Mouse (Mus musculus): ENCODE results near the gene Plcb3.

Plcb3 gene

GRCm38 (mm10) chr19:6975537-6976521 is at the start of gene Plcb3:
Plcb3 (minus strand) TSS chr19:6976470.
- WGBS: 3% methylated on average over 16 of the region's 16 CpGs

GRCm38 (mm10) chr19:7020224-7020641 is 44.0 kb upstream of the Plcb3 start:
- WGBS: 45% methylated on average over 3 of the region's 3 CpGs

- WGBS: 75% methylated on average over 5 of the region's 5 CpGs
Measured at GRCm38 (mm10) chr19:7019191-7019590, 42.9 kb upstream of the Plcb3 start, which contains the start of gene Fermt3. Fermt3 (minus strand) TSS chr19:7019469.

GRCm38 (mm10) chr19:7018546-7018945 is 42.3 kb upstream of the Plcb3 start:
- 88% methylated on average over 11 of the region's 11 CpGs for WGBS

GRCm38 (mm10) chr19:7017541-7018457 is 41.5 kb upstream of the Plcb3 start:
- 81% methylated on average over 12 of the region's 12 CpGs for WGBS

- WGBS: 95% methylated on average over 20 of the region's 20 CpGs
Measured at GRCm38 (mm10) chr19:7014481-7015135, 38.3 kb upstream of the Plcb3 start.

GRCm38 (mm10) chr19:7013984-7014383 is 37.7 kb upstream of the Plcb3 start:
- WGBS: 95% methylated on average over 9 of the region's 9 CpGs

GRCm38 (mm10) chr19:7012426-7012825 is 36.2 kb upstream of the Plcb3 start:
- 88% methylated on average over 4 of the region's 4 CpGs for WGBS

GRCm38 (mm10) chr19:7006892-7007593 is 30.8 kb upstream of the Plcb3 start:
- whole genome bisulfite sequencing: 78% methylated on average over 9 of the region's 9 CpGs

- 95% methylated on average over 19 of the region's 19 CpGs for WGBS
Measured at GRCm38 (mm10) chr19:6999360-7000063, 23.2 kb upstream of the Plcb3 start.

- 88% methylated on average over 9 of the region's 9 CpGs for WGBS
Measured at GRCm38 (mm10) chr19:6997721-6998290, 21.5 kb upstream of the Plcb3 start.

- 0% methylated on average over 24 of the region's 24 CpGs for WGBS
Measured at GRCm38 (mm10) chr19:6996006-6996405, 19.7 kb upstream of the Plcb3 start, which contains the start of the genes Nudt22 and Trpt1. Nudt22 (minus strand) TSS chr19:6996117. Trpt1 (plus strand) TSS chr19:6996131.

- WGBS: 39% methylated on average over 21 of the region's 21 CpGs
Measured at GRCm38 (mm10) chr19:6995255-6995991, 19.2 kb upstream of the Plcb3 start.

GRCm38 (mm10) chr19:6994489-6994888 is 18.2 kb upstream of the Plcb3 start:
- WGBS: 87% methylated on average over 8 of the region's 8 CpGs

GRCm38 (mm10) chr19:6994002-6994401 is 17.7 kb upstream of the Plcb3 start:
- 90% methylated on average over 8 of the region's 8 CpGs for WGBS

- WGBS: 64% methylated on average over 14 of the region's 14 CpGs
Measured at GRCm38 (mm10) chr19:6993011-6993770, 16.9 kb upstream of the Plcb3 start.

GRCm38 (mm10) chr19:6992011-6992858 is 16.0 kb upstream of the Plcb3 start, which contains the start of gene Dnajc4:
Dnajc4 (minus strand) TSS chr19:6992572.
- 1% methylated on average over 37 of the region's 37 CpGs for WGBS
